Mouse (Mus musculus) stomach, postnatal 0 days (tissue): ENCODE measurements around the gene Slc7a6.

Experiments
- CTCF ChIP-seq: IDR thresholded peaks from 2 replicates; pipeline ENCODE4 v1.5.1; 2016; ENCODE audit warnings: antibody characterized with exemption, low read depth, mild to moderate bottlenecking, moderate library complexity
- EP300 ChIP-seq: optimal IDR thresholded peaks from 2 replicates; pipeline ENCODE3; 2016; ENCODE audit warnings: antibody characterized with exemption

DNA sequence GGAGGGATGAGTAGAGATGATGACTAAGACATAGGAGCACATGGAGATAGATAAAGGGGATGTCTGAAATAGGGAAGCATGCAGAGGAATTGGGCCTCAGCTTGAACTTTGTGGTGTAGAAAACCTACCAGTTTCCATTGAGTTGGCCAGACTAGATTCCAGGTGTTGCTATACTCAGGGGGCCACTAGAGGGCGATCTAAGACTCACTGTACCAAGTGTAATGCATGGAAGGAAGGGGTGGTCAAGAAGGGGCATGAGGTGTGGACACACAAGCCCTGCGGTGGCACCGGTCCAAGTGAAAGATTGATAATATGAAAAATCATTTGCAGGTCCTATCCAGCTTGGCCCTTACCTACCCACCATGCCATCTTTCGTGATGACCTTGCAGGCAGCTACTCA is 3.2 kb upstream of the Slc7a6 start:
- TF ChIP-seq CTCF (peak; percentile 91), EP300 (no peak)
